Mouse (Mus musculus) ES-Bruce4 (cell line): ENCODE data around the gene Plekha8. TPM values are rescaled to one million over a fixed set of nuclear protein-coding genes. Genes with fewer than 3 reads are reported as not detected.

Experiments used
- H3K27ac ChIP-seq: 2 replicates; pipeline ENCODE4 v1.5.1; 2012; ENCODE audit warnings: low read length, inconsistent platforms; ENCODE audit not compliant: insufficient read depth
- H3K27me3 ChIP-seq: 2 replicates; pipeline ENCODE4 v1.6.1; 2012; ENCODE audit warnings: mild to moderate bottlenecking, low read length, inconsistent platforms; ENCODE audit not compliant: control insufficient read depth, poor library complexity, insufficient read depth, severe bottlenecking
- H3K36me3 ChIP-seq: 2 replicates; pipeline ENCODE4 v1.6.1; 2012; ENCODE audit warnings: inconsistent platforms, mild to moderate bottlenecking, low read length, moderate library complexity; ENCODE audit not compliant: control insufficient read depth, poor library complexity, insufficient read depth, severe bottlenecking
- H3K4me1 ChIP-seq: one replicate; pipeline ENCODE4 v1.8.1; 2011; ENCODE audit warnings: low read length; ENCODE audit not compliant: control insufficient read depth, insufficient read depth
- H3K4me3 ChIP-seq: 2 replicates; pipeline ENCODE4 v1.5.1; 2011; ENCODE audit warnings: low read depth, mild to moderate bottlenecking, low read length
- H3K9ac ChIP-seq: 2 replicates; pipeline ENCODE4 v1.6.1; 2012; ENCODE audit warnings: low read depth, mild to moderate bottlenecking, inconsistent platforms; ENCODE audit not compliant: poor library complexity, severe bottlenecking
- H3K9me3 ChIP-seq: replicated peaks from 2 replicates; pipeline ENCODE4 v1.6.1; 2012; ENCODE audit warnings: mild to moderate bottlenecking, low read length, inconsistent platforms; ENCODE audit not compliant: control insufficient read depth, poor library complexity, insufficient read depth, severe bottlenecking
- CTCF ChIP-seq: IDR thresholded peaks from one replicate; pipeline ENCODE4 v1.8.1; 2011; ENCODE audit warnings: low read depth, low read length
- EP300 ChIP-seq: IDR thresholded peaks from 2 replicates; pipeline ENCODE4 v1.6.1; 2011; ENCODE audit warnings: low read depth, low read length; ENCODE audit not compliant: insufficient read depth
- POLR2A ChIP-seq: IDR thresholded peaks from one replicate; pipeline ENCODE4 v1.8.1; 2011; ENCODE audit warnings: low read length; ENCODE audit not compliant: insufficient read depth
- polyA plus RNA-seq: library from polyadenylated mRNA; stranded (reverse); fragments of >200 nt; gene quantifications from 2 replicates; pipeline ENCODE4 v1.2.4, GENCODE M21; 2011; ENCODE audit warnings: low read depth; ENCODE audit not compliant: missing spikeins, insufficient read depth, insufficient read length

The Plekha8 gene
- polyA plus RNA-seq, 1 experiment, result 15.0 TPM

DNA sequence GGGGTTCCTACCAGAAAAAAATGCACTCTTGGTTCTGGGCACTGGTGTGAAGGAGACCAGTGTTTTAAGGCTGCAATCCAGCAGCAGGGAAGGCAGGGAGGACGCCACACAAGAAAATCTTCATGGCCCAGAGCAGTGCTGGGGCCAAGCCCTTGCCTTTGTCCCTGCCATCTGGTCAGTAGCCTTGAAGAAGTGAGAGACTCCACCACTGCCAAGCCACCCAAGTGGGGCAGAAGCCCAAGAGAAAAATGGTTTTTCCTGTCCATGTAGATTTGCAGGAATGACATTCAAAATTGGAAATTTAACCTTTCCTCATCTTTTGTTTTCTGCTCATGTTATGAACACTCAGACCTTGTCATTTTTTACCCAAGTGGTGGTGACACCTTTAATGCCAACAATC is 97.3 kb downstream of the Plekha8 start:
- no peaks in the 10 kb centered on the region for H3K4me1 ChIP-seq
- TF ChIP-seq POLR2A (no peak), CTCF (no peak), EP300 (no peak)
- no peak overlapping the region for H3K4me3 ChIP-seq
- H3K9ac ChIP-seq, result no peak overlapping the region
- H3K27me3 ChIP-seq, result no peaks in the 10 kb centered on the region
- no peak overlapping the region for H3K27ac ChIP-seq
- H3K9me3 ChIP-seq, result no peaks in the 10 kb centered on the region
- H3K36me3 ChIP-seq, result no peaks in the 10 kb centered on the region

DNA sequence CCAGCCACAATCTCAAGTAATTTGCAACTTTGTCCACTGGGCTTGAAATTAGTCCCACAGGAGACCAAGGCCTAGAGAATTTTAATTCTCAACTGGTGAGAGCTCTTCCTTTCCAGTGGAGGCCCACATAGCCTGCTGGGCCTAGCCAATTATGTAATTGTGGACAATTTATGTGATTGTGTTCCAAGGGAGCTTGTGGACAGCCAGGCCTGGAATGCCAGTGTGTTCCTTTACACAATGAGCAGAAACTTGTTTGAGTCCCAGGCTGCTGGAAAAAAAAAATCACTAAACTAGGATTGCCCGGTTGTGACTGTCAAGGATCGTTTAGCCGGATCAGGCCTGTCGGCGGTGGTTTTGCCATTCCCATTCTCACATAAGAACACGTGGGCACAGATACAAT is 98.4 kb downstream of the Plekha8 start:
- H3K36me3 ChIP-seq, result no peaks in the 10 kb centered on the region

More for the DNA sequence above, 98.4 kb downstream of the Plekha8 start:
- TF ChIP-seq EP300 (no peak), CTCF (no peak), POLR2A (no peak)
- Histone ChIP-seq H3K27me3 (no peaks in the 10 kb centered on the region), H3K4me3 (no peak overlapping the region), H3K9ac (no peak overlapping the region), H3K27ac (no peak overlapping the region), H3K4me1 (no peaks in the 10 kb centered on the region), H3K9me3 (no peaks in the 10 kb centered on the region)

Other genes with a start within 250 kb of the Plekha8 start
- gene Wipf3, start 165.5 kb upstream of the Plekha8 start, polyA plus RNA-seq, result 18.5 and 20.8 TPM in 2 replicates
- gene Scrn1, start 28.6 kb upstream of the Plekha8 start, polyA plus RNA-seq, result 7.8 and 8.2 TPM in 2 replicates
- 3.1 and 5.0 TPM in 2 replicates for gene Fkbp14, start 2.2 kb downstream of the Plekha8 start, polyA plus RNA-seq
- 3.8 and 4.8 TPM in 2 replicates for gene Mturn, start 86.5 kb downstream of the Plekha8 start, polyA plus RNA-seq
- 34.5 and 37.0 TPM in 2 replicates for gene Znrf2, start 221.8 kb downstream of the Plekha8 start, polyA plus RNA-seq